Mouse (Mus musculus): ENCODE results near the gene Lrp5. TPM values are rescaled to one million over a fixed set of nuclear protein-coding genes. Genes with fewer than 3 reads are reported as not detected.

Gene Lrp5
- polyA plus RNA-seq, 1 experiment, result 33.8 TPM

DNA sequence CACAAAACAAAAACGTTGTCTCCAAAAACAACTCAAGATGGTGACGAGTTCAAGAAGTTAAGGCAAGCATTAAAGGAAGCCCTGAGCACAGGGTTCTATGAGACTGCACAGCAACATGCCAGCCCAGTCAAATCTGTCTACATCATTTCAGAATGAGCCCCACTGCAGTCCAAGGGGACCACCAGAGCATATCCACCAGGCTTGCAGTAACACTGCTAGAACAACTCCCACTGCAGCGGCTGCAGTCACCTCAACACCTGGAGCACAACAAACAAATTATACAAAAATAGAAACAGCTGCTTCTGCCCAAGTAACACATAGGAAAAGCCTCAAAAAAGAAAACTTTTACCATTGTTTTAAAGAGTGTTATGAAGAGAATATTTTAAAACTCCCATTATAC is 151.4 kb downstream of the Lrp5 start:
- peaks cover 100% of the 10 kb centered on the region for H3K79me2 ChIP-seq (ENCODE audit: control insufficient read depth, insufficient read depth)
- H3K36me3 ChIP-seq (ENCODE audit: control insufficient read depth, insufficient read depth), result peaks cover 21% of the 10 kb centered on the region
- no peaks in the 10 kb centered on the region for H3K27me3 ChIP-seq (ENCODE audit: control insufficient read depth, insufficient read depth, insufficient read length)
- no peak overlapping the region for H3ac ChIP-seq (ENCODE audit: control insufficient read depth, insufficient read length, low read depth)
- no peak overlapping the region for H3K4me3 ChIP-seq (ENCODE audit: insufficient read depth, poor library complexity, severe bottlenecking)
- TF ChIP-seq CEBPB (IDR thresholded peaks at IDR 0.05; ENCODE audit: low read depth) (no peak), USF1 (IDR thresholded peaks at IDR 0.05; ENCODE audit: low read depth) (no peak), MYOG (IDR thresholded peaks at IDR 0.05; ENCODE audit: control insufficient read depth, extremely low read depth, insufficient read length) (no peak), FOSL1 (IDR thresholded peaks at IDR 0.05; ENCODE audit: insufficient read depth, low read length, poor library complexity, severe bottlenecking) (no peak), MAX (IDR thresholded peaks at IDR 0.05) (no peak), MYOD1 (IDR thresholded peaks at IDR 0.05; ENCODE audit: control insufficient read depth, insufficient read length, low read depth) (no peak), CTCF (IDR thresholded peaks at IDR 0.05; ENCODE audit: control insufficient read depth, insufficient read depth, insufficient read length) (no peak)
- peaks cover 78% of the 10 kb centered on the region for H3K79me3 ChIP-seq (ENCODE audit: low read depth)

Other genes with a start within 250 kb of the Lrp5 start
- gene Ppp6r3, start 110.8 kb downstream of the Lrp5 start, polyA plus RNA-seq (2012; fragmentation: generic; extraction: Trizol), result 18.1 TPM
- gene 1810055G02Rik, start 21.7 kb upstream of the Lrp5 start, polyA plus RNA-seq (2012; fragmentation: generic; extraction: Trizol), result 61.9 TPM
- 5.6 TPM for gene Kmt5b, start 80.9 kb upstream of the Lrp5 start, polyA plus RNA-seq (2012; fragmentation: generic; extraction: Trizol)
- 30.9 TPM for gene Chka, start 165.2 kb upstream of the Lrp5 start, polyA plus RNA-seq (2012; fragmentation: generic; extraction: Trizol)
- 61.1 TPM for gene Tcirg1, start 220.6 kb upstream of the Lrp5 start, polyA plus RNA-seq (2012; fragmentation: generic; extraction: Trizol)
- gene Ndufs8, start 226.2 kb upstream of the Lrp5 start, polyA plus RNA-seq (2012; fragmentation: generic; extraction: Trizol), result 309 TPM
- gene Aldh3b1, start 243.2 kb upstream of the Lrp5 start, polyA plus RNA-seq (2012; fragmentation: generic; extraction: Trizol), result 6.9 TPM
- gene Unc93b1, start 248.6 kb upstream of the Lrp5 start, polyA plus RNA-seq (2012; fragmentation: generic; extraction: Trizol), result 0.29 TPM